Mouse (Mus musculus) layer of hippocampus, adult 2 months (tissue): ENCODE results near the gene Ttc17. TPM values are rescaled to one million over a fixed set of nuclear protein-coding genes. Genes with fewer than 3 reads are reported as not detected.
A peak's percentile ranks its signal among the peaks of the same experiment; 100 is the strongest.

Experiments used
- DNase-seq, 2 experiments: peaks; one replicate each; pipeline ENCODE4 v3.0.0; 2022; ENCODE audit warnings: low spot score in 2 of 2
- H3K27ac ChIP-seq: fragments of 200-600 bp; 2 replicates; pipeline ENCODE4 v1.8.1; 2022
- H3K4me3 ChIP-seq: fragments of 200-600 bp; 2 replicates; pipeline ENCODE4 v1.8.1; 2022; ENCODE audit warnings: mild to moderate bottlenecking
- CTCF ChIP-seq: fragments of 200-600 bp; conservative IDR thresholded peaks from 2 replicates; pipeline ENCODE4 v1.8.1; 2022; ENCODE audit warnings: antibody characterized with exemption, mild to moderate bottlenecking, moderate library complexity
- long read RNA-seq, 2 experiments: library from polyadenylated mRNA; stranded (forward); transcript quantifications; one replicate each; pipeline ENCODE4 v2.0.0; 2021; ENCODE audit warnings: borderline mapping rate in 2 of 2
- total RNA-seq, 2 experiments: library from RNA; stranded (reverse); gene quantifications; 2 replicates each; pipeline ENCODE4 v1.2.3; 2021

Ttc17 gene
- 10 to 100 TPM; 37.1 to 40.6 TPM for total RNA-seq
- long read RNA-seq, experiment 1, full-length matches to known transcripts = 22 of 31 reads
- long read RNA-seq, experiment 1, partial matches to known transcripts = 2 of 31 reads
- long read RNA-seq, experiment 1, other reads (novel, unspliced or antisense) = 7 of 31 reads
- long read RNA-seq, experiment 2, full-length matches to known transcripts = 32 of 44 reads
- long read RNA-seq, experiment 2, partial matches to known transcripts = 2 of 44 reads
- long read RNA-seq, experiment 2, other reads (novel, unspliced or antisense) = 10 of 44 reads

GRCm38 (mm10) chr2:94406083-94406957 is at the start of gene Ttc17:
Ttc17 (minus strand) TSS chr2:94406689.
- DNase-seq = peak; percentile 80 to 84
- 0 out of 2 replicates have a peak, but pooled peaks have one; percentile 9 for TF ChIP-seq CTCF
- peak within 1 kb of the TSS; percentile 67 for H3K4me3 ChIP-seq
- peak within 1 kb of the TSS; percentile 98 for H3K27ac ChIP-seq

GRCm38 (mm10) chr2:94449643-94450042 is 43.2 kb upstream of the Ttc17 start:
- DNase-seq = no peak
- no peak overlapping the region for H3K4me3 ChIP-seq
- H3K27ac ChIP-seq = no peak overlapping the region
- TF ChIP-seq CTCF = no peak

- Histone ChIP-seq H3K4me3 (peak overlapping the region; percentile 84), H3K27ac (peak overlapping the region; percentile 93)
- no peak for DNase-seq
- no peak for TF ChIP-seq CTCF
Measured at GRCm38 (mm10) chr2:94436952-94437351, 30.5 kb upstream of the Ttc17 start.

GRCm38 (mm10) chr2:94435481-94435880 is 29.0 kb upstream of the Ttc17 start:
- DNase-seq = no peak
- no peak for TF ChIP-seq CTCF

GRCm38 (mm10) chr2:94434833-94435232 is 28.3 kb upstream of the Ttc17 start:
- Histone ChIP-seq H3K4me3 (no peak overlapping the region), H3K27ac (peak overlapping the region; percentile 29; the same call in 1 of the 2 replicates)
- DNase-seq = no peak
- TF ChIP-seq CTCF = no peak

More at GRCm38 (mm10) chr2:94435481-94435880, 29.0 kb upstream of the Ttc17 start:
- no peak overlapping the region for H3K4me3 ChIP-seq
- peak overlapping the region; percentile 29; the same call in 1 of the 2 replicates for H3K27ac ChIP-seq

- Histone ChIP-seq H3K27ac (no peak overlapping the region), H3K4me3 (no peak overlapping the region)
- no peak for DNase-seq
- no peak for TF ChIP-seq CTCF
Measured at GRCm38 (mm10) chr2:94432214-94432613, 25.7 kb upstream of the Ttc17 start.

- TF ChIP-seq CTCF = no peak
- H3K4me3 ChIP-seq = no peak overlapping the region
- DNase-seq = no peak
- no peak overlapping the region for H3K27ac ChIP-seq
Measured at GRCm38 (mm10) chr2:94428456-94428855, 22.0 kb upstream of the Ttc17 start.

- no peak for DNase-seq
- Histone ChIP-seq H3K4me3 (peak overlapping the region; percentile 67), H3K27ac (no peak overlapping the region)
- TF ChIP-seq CTCF = no peak
Measured at GRCm38 (mm10) chr2:94407441-94407840, 952 bp upstream of the Ttc17 start.

GRCm38 (mm10) chr2:94407021-94407420 is 532 bp upstream of the Ttc17 start:
- Histone ChIP-seq H3K27ac (peak overlapping the region; percentile 98), H3K4me3 (peak overlapping the region; percentile 67)
- TF ChIP-seq CTCF = no peak
- DNase-seq = no peak

- DNase-seq = no peak
- peak; percentile 45 for TF ChIP-seq CTCF
- Histone ChIP-seq H3K27ac (peak overlapping the region; percentile 98), H3K4me3 (peak overlapping the region; percentile 67)
Measured at GRCm38 (mm10) chr2:94405397-94406082, 949 bp downstream of the Ttc17 start.

- DNase-seq = no peak
- TF ChIP-seq CTCF = no peak
- H3K27ac ChIP-seq = no peak overlapping the region
- H3K4me3 ChIP-seq = peak overlapping the region; percentile 67
Measured at GRCm38 (mm10) chr2:94404512-94405240, 1.8 kb downstream of the Ttc17 start.

GRCm38 (mm10) chr2:94402561-94402960 is 3.9 kb downstream of the Ttc17 start:
- Histone ChIP-seq H3K4me3 (no peak overlapping the region), H3K27ac (no peak overlapping the region)
- no peak for TF ChIP-seq CTCF
- no peak for DNase-seq
